Mouse (Mus musculus): Measurements from ENCODE around the gene Raet1e. TPM values are rescaled to one million over a fixed set of nuclear protein-coding genes. Genes with fewer than 3 reads are reported as not detected.
"Not testable (repeated sequence)": the region's sequence is repeated elsewhere in the genome, so short reads cannot be mapped to it uniquely, and the experiment has no call there.

Raet1e gene
- polyA plus RNA-seq, 1 experiment from 2014 or later, result 0.81 TPM

- peak; percentile 65; the same call in 1 of the 2 replicates for ATAC-seq (replicated peaks)
- not testable (repeated sequence) for H3K9me3 ChIP-seq; H3K4me1 ChIP-seq; H3K36me3 ChIP-seq (replicated peaks); H3K27me3 ChIP-seq (replicated peaks); H3K4me3 ChIP-seq; H3K27ac ChIP-seq; H3K9ac ChIP-seq
- 0% methylated on average over 9 of the region's 15 CpGs for WGBS
- H3K4me2 ChIP-seq, result peak overlapping the region; percentile 36
Observed at GRCm38 (mm10) chr10:22361415-22362352, 203.3 kb downstream of the Raet1e start.

GRCm38 (mm10) chr10:22362466-22362865, 204.1 kb downstream of the Raet1e start:
- ATAC-seq (replicated peaks); H3K27ac ChIP-seq: not testable (repeated sequence)

GRCm38 (mm10) chr10:22364915-22365314, 206.5 kb downstream of the Raet1e start:
- H3K4me2 ChIP-seq; ATAC-seq (replicated peaks); H3K36me3 ChIP-seq (replicated peaks); H3K4me1 ChIP-seq; H3K27ac ChIP-seq; H3K9me3 ChIP-seq; H3K27me3 ChIP-seq (replicated peaks); H3K4me3 ChIP-seq; H3K9ac ChIP-seq: not testable (repeated sequence)
- 93% methylated on average over 2 of the region's 2 CpGs for WGBS

More at GRCm38 (mm10) chr10:22362466-22362865, 204.1 kb downstream of the Raet1e start:
- WGBS, result 91% methylated on average over 2 of the region's 2 CpGs
- H3K9me3 ChIP-seq; H3K4me1 ChIP-seq; H3K27me3 ChIP-seq (replicated peaks); H3K9ac ChIP-seq; H3K36me3 ChIP-seq (replicated peaks); H3K4me3 ChIP-seq; H3K4me2 ChIP-seq: not testable (repeated sequence)

GRCm38 (mm10) chr10:22381226-22381625, 222.9 kb downstream of the Raet1e start:
- H3K27me3 ChIP-seq (replicated peaks); H3K9ac ChIP-seq; H3K4me3 ChIP-seq; H3K4me1 ChIP-seq; H3K36me3 ChIP-seq (replicated peaks); H3K27ac ChIP-seq; H3K9me3 ChIP-seq: not testable (repeated sequence)
- WGBS, result 16% methylated on average over 9 of the region's 10 CpGs
- peak; percentile 71 for ATAC-seq (replicated peaks)
- H3K4me2 ChIP-seq, result 0 out of 2 replicates have a peak overlapping the region, but pooled peaks have one; percentile 16

DNA sequence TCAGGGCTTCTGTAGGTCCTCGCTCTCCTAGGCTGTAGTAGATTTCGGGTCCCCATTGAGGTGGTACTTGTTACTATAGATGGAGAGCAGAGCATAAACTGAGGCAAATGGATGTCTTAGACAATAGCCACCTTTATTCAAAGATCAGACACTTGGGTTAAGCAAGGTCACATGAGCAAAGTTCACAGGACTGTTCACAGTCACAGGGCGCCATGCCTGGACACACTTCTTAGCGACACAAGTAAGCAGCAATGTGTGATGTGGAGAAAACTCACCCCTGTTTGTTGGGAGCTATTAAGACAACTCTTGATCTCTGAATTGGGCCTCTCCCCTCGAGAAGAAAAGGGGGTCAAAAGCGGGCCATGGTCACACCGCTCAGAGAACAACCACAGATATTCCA, 231.8 kb downstream of the Raet1e start:
- WGBS, result 90% methylated on average over 7 of the region's 7 CpGs
- not testable (repeated sequence) for H3K4me1 ChIP-seq; ATAC-seq (replicated peaks); H3K27me3 ChIP-seq (replicated peaks); H3K4me3 ChIP-seq; H3K4me2 ChIP-seq; H3K36me3 ChIP-seq (replicated peaks); H3K9ac ChIP-seq; H3K27ac ChIP-seq; H3K9me3 ChIP-seq

DNA sequence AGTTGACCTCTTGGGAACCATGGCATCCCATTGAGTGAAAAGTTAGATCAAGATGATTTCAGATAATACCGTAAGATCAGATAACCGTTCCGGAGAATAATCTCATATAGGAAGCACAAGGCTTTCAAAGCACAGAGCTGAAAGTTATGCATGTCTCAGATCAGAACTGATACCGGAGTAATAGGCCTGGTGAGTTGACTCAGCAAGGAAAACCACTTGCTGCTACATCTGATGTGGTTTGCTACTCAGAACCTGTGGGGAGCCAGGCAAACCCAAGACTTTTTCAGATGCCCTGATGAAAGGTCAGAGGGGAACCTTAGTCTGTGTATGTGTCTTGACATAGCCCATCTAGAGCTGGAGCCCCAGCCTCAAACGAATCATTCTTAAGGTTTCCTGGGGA, 233.2 kb downstream of the Raet1e start:
- H3K4me1 ChIP-seq; H3K9ac ChIP-seq; H3K4me3 ChIP-seq; H3K36me3 ChIP-seq (replicated peaks); ATAC-seq (replicated peaks); H3K27me3 ChIP-seq (replicated peaks); H3K4me2 ChIP-seq; H3K27ac ChIP-seq; H3K9me3 ChIP-seq: not testable (repeated sequence)
- 92% methylated on average over 4 of the region's 5 CpGs for WGBS

GRCm38 (mm10) chr10:22393028-22393824, 234.9 kb downstream of the Raet1e start:
- peak; percentile 71 for ATAC-seq (replicated peaks)

GRCm38 (mm10) chr10:22396680-22397079, 238.3 kb downstream of the Raet1e start:
- H3K9ac ChIP-seq, result not testable (repeated sequence)
- 47% methylated on average over 1 of the region's 1 CpGs for WGBS
- ATAC-seq (replicated peaks), result peak; percentile 70

More at GRCm38 (mm10) chr10:22393028-22393824, 234.9 kb downstream of the Raet1e start:
- WGBS, result no CpG with 5 or more reads among the region's 2 CpGs
- H3K4me3 ChIP-seq; H3K9me3 ChIP-seq; H3K4me1 ChIP-seq; H3K36me3 ChIP-seq (replicated peaks); H3K9ac ChIP-seq; H3K4me2 ChIP-seq; H3K27me3 ChIP-seq (replicated peaks); H3K27ac ChIP-seq: not testable (repeated sequence)

DNA sequence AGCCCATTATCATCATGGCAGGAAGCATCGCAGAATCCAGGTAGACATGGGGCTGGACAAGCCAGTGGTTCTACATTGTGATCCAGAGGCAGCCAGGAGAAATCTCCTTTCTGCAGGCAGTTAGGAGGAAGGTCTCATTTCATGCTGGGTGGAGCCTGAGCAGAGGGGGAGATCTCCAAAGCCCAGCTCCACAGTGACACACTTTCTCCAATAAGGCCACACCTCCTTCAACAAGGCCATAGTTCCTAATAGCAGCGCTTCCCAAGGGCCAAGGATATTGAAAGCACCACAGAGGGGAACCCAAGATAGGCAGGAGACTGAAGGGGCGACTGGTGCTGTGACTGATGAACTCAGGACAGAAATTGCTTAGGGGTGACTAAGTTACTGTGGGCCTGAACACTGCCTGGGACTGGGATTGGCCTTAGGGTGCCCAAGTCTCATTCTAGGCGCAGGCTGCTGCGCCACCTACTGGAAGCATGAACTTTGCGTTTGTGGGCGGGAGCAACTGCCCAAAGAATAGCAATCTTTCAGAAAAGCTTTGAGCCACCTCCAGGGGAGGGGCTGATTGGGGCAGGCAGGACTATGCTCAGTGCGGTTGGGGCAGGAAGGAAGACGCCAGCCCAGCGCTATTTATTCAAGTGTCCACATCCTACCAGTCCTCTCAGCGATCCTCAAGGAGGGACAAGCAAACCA, 244.0 kb downstream of the Raet1e start:
- 2% methylated on average over 9 of the region's 11 CpGs for WGBS

More at GRCm38 (mm10) chr10:22396680-22397079, 238.3 kb downstream of the Raet1e start:
- H3K27ac ChIP-seq; H3K4me2 ChIP-seq; H3K4me1 ChIP-seq; H3K27me3 ChIP-seq (replicated peaks); H3K4me3 ChIP-seq; H3K36me3 ChIP-seq (replicated peaks); H3K9me3 ChIP-seq: not testable (repeated sequence)

DNA sequence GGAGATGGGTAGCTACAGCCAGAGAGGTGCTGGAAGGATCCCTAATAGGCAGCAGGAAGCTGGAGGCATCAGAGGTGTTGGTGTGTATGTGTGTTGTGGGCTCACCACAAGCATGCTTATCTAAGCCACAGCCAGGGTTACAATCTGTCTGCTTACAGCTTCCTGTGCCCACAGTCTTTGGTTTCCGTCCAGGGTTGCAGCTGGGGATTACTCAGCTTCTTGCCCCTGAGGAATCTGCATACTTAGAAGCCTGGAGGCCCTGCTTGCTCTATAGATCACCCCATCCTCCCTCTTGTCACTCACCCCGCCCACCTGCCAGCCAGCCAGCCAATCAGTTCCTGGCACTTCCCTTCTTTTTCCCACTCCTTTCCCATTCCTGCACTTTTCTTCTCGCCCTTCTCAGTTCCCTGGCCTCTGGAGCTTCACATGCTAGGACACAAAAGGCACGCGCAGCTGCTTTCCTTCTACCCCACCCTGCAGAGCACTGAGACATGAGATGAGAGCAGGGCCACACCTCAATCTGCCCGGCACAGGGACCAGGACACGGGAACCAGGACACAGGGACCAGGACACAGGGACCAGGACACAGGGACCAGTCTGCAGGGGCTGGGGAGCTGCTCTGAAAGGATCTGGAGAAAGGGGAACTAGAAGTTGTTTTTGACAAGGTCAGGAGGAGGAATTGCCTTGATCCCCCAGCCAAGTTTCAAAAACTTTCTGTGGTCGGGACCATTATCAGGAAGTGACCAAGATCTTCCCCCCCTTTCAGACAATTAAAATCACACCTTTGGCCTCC, 255.5 kb downstream of the Raet1e start:
- not testable (repeated sequence) for H3K4me2 ChIP-seq; H3K27ac ChIP-seq; H3K4me1 ChIP-seq; H3K9ac ChIP-seq; H3K27me3 ChIP-seq (replicated peaks); H3K36me3 ChIP-seq (replicated peaks); H3K9me3 ChIP-seq; H3K4me3 ChIP-seq
- ATAC-seq (replicated peaks), result 0 out of 2 replicates have a peak, but pooled peaks have one; percentile 52
- 20% methylated on average over 2 of the region's 8 CpGs for WGBS

More for the DNA sequence above, 244.0 kb downstream of the Raet1e start:
- H3K4me3 ChIP-seq; H3K36me3 ChIP-seq (replicated peaks); H3K9me3 ChIP-seq; H3K27ac ChIP-seq; H3K4me2 ChIP-seq; H3K9ac ChIP-seq; H3K4me1 ChIP-seq; H3K27me3 ChIP-seq (replicated peaks): not testable (repeated sequence)
- ATAC-seq (replicated peaks), result peak; percentile 67; the same call in 1 of the 2 replicates

All from midbrain, embryonic 15.5 days (tissue).